Mouse (Mus musculus) right cerebral cortex, postnatal 10 days (tissue): ENCODE measurements around the gene Fat1.

Experiments
- DNase-seq, 2 experiments: peaks; one replicate each; pipeline ENCODE4 v3.0.0; 2021; ENCODE audit warnings: low spot score in 2 of 2

Fat1 gene

DNA sequence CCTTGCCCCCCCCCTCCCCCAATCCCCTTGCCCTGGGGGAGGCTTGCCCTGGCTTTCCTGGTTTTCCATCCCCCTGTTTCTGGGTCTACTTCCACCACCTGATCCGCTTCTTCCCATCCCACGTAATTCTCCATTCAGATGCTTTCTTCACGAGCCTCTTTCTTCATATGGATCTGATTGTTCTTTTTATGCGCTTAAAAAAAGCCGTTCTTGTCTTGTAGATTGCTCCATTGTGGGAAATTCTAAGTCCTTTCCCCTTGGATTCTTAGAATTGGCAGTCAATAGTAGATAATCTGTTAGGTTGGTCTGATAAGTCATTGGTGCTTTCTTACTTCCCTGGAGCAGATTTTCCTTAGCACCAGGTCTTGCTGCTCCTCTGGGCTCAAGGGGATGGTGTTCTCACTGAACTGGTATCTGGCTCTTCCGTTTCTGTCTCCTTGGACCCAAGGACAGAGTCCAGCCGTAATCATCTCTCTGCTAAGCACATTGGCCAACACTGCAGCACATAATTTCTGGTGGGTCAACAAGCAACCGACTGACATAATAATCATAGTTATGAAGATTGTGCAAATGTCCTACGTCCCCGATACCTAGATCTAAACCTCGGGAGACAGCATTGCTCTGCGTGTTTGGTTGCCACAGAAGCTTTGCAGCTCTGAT lies 27.5 kb downstream of the Fat1 start:
- DNase-seq, result no peak

DNA sequence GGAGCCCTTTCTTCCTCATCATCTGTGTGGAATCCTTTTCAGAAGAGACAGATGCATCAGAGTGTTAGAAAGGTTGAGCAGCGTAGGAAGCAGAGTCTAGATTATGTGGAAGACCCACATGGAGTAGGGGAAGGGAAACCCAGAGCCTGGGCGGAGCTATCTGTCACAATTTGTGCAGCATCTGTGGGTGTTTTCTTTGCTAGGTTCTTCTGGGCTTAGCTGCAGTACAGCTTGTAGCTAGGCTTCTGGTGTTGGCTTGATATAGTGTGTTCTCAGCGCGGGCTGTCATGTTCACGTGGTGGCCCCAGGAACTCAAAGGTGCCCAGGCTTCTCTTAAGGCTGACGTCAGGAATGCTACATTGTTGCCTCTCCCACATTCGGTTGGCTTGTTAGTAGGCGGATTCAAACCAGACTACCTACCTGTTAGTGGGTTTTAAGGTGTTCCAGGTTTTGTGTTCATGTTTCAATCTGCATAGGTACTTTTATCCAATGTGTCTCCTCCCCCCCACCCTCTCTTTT lies 32.3 kb downstream of the Fat1 start:
- DNase-seq, result no peak

DNA sequence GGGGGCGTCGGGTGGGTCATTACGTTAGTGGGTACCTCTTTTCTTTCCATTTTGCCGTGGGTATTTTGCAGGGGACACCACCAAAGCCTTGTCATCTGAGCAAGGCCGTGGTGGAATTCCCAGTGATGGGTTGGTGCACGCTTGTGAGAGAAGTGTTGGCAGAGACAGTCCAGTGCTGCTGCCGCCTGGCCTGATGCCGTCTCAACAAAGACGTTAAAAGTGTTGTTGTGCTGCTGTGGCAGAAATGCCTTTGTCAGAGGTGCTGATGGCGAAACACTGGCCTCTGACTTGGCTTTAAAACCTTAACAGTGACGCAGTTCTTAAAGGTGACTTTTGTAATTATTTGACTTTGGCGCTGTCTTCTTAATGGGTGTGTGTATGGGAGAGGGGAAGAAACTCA lies 34.8 kb downstream of the Fat1 start:
- DNase-seq, result no peak

DNA sequence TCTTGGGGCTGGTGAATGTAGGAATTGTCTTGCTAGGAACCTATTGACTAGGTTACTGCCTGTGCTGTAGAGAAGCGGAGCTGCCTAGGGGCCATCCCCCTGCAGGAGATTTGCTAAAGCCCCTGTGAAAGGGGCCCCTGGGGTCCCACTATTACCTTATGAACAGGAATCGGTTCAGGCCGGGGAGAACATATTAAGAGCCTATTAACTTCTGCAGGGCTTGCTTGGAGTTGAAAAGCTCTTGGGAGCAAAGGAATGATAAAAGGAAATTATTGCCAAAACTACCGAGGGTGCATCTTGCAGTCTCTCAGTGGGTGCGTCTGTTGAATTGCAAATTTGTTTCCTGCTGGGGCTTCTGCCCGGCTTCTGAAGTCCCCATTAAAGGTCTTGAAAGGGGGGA lies 36.1 kb downstream of the Fat1 start:
- no peak for DNase-seq

DNA sequence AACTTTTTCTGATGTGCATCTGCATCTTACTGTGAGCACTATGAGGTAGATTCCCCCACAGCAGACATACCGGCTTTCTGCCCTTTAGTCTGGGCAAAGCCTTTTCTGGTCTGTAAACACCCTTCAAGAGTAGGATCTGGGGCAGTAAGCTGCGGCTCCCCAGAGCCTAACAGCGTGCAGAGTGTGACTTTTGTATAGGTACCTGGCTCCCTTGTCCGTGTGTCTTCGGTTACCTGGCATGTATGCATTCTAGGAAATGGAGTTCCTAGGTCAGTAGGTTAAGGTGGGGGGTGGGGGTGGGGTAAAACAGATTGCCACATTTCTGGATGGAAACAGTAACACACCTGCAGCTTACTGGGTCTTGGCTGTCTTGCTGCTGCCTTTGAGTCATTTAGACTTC lies 36.7 kb downstream of the Fat1 start:
- no peak for DNase-seq

DNA sequence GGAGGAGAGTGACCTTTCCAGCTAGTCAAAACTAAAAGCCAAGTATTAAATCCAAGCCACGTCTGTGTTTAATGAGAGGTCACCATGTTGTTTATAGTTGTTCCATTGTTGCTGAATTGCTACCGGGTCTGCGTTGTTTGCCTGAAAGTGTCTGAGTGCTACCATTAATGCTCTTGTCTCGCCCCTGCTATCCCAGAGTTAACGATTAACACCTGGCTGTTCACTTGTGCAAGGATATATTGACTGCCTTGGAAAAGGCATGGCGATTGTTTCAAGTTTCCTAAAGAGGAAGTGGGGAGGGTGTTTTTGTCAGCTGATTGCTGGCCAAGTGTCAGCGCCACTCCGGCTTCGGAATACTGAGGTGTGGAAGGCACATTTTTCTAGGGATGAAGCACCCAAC lies 39.9 kb downstream of the Fat1 start:
- no peak for DNase-seq

DNA sequence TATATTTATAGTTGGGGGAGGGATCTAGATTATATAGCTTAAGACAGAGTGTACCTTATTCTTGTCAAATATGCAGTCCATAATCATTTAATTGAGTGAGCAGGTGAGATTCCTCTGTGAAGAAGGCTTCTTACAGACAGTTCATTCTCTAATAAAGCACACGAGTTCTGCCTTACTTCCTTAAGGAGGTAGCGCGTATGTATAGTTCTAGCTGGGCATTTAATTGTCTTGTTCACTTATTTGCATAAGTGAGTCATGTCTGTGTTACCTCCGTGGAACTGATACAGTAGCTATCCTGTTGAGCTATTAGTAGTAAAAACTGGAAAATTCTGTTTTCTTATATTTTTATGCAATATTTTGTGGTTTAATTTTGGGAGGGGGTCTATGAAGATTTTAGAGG lies 40.4 kb downstream of the Fat1 start:
- DNase-seq, result no peak

DNA sequence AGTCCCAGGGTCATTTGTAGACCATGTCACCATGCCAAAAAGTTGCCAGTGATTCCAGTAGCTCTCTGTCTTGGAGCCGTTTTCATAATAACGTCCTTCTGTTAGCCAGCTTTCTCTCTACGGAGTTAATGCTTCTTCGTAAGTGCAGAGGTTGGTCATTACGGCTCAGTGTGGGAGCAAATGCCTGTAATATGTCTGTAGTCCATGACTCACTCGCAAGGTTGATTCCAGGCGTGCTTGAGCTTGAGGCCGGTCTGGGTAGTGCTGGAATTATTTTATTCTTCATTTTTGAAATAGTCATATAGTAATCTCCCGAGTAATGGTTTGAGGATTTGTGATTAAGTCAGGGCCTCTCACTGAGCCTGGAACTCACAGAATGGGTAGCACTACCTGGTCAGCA lies 43.4 kb downstream of the Fat1 start:
- DNase-seq, result no peak

DNA sequence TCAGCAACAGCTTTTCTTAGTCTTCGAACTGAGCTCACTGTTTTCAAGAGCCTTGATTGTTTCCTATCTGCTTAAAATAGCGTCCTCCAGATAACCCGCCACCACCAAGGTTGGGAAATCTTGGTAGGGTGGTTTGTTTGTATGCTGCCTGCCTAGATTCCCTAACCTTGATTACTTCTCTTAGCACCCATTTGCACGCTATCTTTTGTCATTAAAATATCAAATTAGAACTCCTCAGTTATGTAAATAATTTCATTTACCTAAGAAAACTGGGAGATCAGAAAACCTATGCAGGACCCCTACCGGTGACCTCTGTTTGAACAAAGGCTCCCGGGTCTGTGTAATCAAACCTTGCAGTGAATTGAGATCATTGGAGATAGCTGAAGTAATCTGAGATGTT lies 44.0 kb downstream of the Fat1 start:
- DNase-seq, result no peak

DNA sequence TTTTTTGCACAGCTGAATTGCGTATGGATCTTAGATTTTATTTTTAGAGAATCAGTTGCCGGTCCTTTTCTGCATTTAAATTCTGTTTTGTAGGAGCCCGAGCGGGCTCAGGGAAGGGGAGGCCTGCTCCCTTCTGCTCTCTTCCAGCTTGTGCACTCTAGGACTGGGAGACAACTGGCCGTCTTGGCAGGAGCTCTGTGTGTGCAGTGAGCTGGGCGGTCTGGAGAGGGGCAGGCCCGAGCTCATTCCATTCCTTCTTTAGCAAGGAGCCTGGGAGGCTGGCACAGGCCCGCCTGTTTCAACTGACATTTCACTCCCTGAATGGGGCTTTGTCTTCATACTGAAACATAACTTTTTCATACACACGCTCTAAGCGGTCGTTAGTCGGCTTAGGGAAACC lies 44.8 kb downstream of the Fat1 start:
- DNase-seq, result peak; percentile 77 to 81

DNA sequence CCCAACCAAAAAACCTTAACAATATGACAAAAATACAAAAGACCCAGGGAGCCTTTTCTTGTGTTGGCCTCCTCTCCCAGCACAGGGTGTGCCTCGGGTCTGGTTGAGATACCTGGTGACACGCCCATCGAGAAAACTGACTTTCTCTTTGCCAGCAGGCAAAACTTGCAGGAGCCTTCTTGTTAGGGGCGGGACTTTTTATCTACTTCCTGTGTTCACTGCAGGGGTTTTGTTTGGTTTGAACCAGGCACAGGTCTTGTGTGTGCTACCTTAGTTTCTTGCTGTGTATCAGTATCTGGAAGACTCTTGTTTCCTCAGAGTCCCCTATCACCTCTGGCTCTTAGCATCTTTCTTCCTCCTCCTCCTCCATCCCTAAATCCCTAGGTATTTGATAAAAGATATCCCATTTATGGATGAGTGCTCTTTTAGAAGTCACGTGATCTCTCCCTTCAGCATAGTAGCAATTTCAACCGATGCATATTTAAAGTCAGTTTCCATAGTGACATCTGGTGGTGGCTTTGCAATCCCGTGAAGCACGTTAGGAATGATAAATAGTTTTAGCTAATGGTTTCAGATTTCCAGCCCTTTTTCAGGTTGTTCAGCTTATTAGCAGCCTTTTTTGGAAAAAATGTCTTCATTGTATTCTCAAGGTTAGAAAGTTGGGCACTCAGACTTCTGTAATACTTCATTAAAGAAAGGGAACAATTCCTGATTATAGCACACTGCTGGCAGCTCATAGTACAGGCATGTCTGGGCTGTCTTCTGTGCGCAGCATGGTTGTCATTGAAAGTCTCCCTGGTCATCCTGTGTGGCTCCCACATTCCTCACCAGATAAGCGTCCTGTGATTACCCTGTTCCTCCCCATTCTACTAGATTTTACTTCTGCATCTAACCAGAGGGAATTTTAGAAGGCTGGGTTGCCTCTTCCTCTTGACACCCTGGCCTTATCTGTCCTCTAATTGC lies 50.4 kb downstream of the Fat1 start:
- peak; percentile 45 to 64 for DNase-seq

DNA sequence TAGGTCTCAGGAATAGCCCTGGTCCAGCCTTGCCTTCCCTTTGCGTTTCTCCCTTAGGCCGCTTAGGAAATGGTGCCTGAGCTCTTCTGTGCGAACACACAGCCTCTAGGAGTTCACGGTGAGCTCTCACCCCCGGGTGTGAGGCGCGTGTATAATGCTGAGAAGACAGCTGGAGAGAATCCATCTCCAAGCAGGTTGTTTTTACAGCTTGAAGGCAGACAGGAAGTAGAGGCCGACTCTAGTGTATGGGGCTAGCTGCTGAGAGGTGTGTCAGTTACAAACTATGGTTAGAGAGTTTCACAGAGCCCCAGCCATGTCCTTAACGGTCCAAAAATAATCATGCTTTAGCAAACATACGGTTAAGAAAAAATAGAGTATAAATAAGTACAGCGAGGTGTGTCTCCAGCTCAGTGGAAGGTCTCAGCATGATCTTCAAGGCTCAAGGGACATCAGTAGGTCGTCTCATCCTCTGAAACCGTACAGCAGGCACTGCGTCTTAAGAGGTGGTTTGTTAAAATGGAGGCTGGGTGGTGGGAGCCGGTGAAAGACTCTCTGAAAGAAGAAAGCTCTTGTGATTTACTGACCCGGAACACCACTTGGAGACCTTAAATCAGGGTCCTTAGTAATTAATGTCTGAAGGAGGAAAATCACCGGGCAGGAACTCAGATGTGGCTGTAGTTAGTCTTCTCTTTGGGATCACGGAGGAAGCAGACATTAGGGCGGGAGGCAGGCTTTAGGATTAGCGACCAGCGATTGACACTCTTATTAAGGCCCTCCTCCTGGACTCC lies 56.6 kb downstream of the Fat1 start:
- DNase-seq, result no peak

DNA sequence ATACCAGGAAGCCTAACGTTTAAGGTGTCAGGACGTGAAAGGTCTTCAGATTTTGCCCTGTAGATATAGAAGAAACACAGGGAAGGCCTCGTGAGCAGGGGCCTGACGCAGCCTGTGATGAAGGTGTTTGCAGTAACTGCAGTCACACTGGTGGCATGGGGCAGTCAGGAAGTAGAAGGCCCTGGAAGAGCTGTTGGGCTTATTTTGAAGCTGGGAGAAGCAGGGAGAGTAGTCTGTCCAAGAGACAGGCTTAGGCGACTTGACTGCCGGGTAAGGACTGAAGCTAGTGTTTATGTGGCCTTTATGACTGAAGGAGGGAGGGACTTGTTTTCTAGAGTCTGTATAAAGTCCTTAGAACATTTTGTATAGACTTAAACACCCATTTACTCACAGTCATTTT lies 57.4 kb downstream of the Fat1 start:
- no peak for DNase-seq

DNA sequence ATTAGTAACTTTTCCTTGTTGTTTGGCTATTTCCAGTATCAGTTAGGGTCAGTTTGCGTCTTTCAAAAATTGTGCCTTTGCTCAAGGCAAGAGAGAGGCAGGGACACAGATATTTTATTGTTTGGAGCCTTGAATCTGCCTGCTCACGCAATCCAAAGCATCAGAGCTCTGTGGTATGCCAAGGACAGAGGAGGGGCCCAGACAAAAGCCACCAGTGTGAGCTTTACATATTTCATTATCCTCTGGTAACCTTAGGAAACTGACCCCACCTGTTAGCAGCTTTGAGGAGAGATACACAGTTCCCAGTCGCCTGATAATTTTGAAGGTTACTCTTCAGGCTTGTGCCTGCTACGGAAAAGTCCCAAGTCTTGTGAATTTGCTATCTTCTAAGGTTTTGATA lies 58.1 kb downstream of the Fat1 start:
- DNase-seq, result no peak

DNA sequence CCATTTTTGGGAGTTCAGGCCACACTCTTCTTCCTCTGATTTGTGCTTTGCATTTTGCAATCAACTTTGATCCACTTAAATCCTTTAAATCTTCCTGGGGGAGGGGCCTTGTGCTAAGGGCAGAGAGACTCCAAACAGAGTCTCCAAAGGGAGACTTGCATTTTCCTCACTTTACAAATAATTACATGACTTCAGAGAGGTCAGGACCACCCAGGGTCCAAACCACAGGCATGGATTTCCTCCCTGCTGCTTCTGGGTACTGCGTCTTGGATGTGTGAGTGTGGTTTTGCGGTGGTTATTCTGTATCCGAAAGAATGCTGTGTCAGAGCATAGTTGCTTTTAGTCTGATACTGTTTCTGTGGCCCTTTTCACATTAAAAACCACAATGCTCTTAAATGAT lies 61.2 kb downstream of the Fat1 start:
- DNase-seq, result no peak

DNA sequence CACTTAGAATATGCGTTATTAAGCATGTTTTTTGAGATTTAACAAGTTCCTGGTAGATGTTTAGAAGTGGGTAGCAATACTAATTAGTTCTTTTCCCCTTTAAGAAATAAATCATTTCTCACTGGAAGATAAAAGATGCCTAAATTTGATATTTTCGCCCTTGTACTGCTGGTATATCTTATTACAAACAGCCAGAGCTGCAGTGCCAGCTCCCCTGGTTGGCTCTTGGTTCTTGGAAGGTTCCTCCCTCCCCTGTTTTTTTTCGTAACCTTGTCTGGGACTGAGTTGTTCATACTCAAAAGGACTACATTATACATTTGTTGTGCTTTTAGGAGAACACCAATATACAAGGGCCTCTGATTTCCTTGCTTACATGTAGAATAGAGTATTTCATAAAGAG lies 62.1 kb downstream of the Fat1 start:
- DNase-seq, result no peak

DNA sequence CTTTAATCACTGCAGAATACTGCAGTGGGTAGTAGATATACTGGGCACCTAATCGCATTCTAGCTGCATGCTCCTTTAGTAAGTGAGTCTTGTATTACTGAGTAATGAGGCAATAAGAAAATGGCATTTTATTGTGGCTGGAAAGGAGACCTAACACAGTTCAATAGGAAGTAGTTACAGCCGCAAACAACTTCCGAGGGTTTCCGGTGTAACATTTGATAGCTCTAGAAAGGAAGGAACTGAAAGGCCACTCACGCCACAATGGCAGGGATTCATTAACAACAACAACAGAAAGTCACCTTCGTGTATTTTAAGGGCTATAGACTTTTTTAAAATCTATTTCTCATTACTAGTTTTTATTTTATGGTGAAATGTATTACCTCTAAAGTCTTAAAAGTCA lies 62.6 kb downstream of the Fat1 start:
- no peak for DNase-seq

DNA sequence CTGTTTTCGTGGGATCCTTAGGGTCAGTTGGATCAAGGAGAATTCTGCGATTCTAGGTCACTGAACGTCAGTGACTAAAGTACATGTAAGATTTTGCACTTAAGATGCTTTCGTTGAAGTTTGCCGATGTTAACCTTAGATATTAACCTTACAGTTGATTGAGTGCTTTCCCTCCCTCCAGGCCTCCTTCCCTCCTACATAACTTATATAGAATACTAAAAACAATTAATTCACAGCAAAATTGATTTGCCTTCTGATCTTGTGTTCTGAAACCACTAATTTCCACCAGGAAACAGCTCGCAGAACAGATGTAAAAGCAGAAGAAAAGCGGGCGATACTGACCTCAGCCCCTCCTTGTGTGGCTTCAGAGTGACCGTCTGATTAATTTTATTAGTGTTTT lies 63.0 kb downstream of the Fat1 start:
- DNase-seq, result no peak

DNA sequence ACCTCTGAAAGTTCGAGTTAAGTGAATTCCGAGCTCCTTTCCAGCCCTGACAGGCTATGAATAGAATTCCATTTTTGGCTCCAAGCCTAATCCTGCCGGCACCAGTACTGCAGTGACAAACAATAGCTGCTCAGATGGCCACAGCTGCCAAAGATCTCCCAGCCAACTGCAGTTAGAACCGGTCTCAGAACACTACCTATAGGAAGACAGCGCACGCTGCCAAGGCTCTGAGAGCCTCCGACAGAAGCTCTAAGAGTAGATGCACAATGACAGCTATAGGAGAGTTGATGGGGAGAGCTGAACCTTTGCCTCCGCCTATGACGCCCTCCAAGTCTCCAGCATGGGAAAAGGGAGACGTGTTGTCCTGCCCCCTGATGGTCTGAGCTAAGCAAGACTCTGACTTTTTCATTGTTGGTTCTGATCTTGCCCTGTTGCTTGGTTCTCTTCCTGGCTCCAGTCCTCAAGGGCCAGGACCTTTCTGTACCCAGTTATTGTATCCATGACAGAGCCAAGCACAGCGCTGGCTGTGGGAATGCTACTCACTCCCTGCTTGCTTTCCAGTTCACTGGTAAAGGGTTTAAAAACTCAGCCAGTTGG lies 63.5 kb downstream of the Fat1 start:
- DNase-seq, result peak; percentile 71 to 79

DNA sequence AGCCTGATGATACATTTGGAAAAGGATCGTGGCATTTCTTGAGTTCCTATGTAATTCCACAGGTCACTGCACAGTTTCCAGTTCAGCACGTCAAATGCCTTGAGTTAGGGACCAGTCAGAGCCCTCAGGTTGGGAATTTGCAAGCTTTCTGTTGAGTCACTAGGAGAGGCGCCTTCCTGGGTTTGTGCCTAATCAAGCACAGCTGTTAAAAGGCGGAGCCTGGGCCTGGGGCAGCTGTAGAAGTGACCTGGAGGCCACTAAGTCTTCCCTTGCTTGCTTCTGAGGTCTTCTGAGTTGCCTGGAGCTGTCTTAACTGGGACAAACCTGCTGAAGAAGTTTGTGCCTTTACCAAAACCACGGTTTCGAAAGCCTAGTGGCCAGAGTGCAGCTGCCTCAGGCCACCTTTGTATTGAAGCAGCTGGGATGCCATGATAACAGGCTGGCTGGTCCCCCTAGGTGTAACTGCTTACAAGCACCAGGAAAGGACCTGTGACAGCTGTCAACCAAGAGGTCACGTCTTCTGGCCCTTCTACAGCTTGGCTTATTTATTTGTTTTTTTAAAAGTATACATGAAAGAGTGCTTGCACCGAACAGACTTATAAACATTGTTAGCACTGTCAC lies 66.4 kb downstream of the Fat1 start:
- no peak for DNase-seq

DNA sequence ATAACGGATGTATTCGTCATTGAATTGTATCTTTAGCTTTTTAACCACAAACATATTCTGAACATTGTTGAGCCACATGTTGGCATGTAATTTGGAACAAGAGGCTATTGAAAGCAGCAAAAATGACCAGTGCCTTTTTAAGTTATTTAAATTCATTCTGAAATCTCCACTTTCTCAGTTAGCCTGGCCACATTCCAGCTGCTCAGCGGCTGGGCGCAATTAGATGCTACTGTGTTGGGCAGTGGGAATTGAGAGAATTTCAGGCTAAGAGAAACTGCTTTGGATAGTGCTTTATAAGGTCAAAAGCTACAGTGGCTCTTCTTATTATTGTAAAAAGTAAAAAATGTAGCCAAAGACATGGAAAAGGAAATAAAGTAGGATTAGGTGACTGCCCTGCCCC lies 67.4 kb downstream of the Fat1 start:
- no peak for DNase-seq
